8 mouse cellular contexts compared by ENCODE assay signal in genomic region chr12:77240372-77240771, GRCm38 (mm10). TPM values are rescaled to one million over a fixed set of nuclear protein-coding genes. Genes with fewer than 3 reads are reported as not detected.
DNase-seq lines count a peak whose midpoint lies in the region; ATAC-seq and TF ChIP-seq lines count a peak whose summit lies in the region.

No protein-coding gene starts in this region.

- TF ChIP-seq RAD21 in MEL (IDR thresholded peaks at IDR 0.05; ENCODE audit: low read depth, low read length), result no peak

- ATAC-seq in heart, embryonic 16.5 days (replicated peaks; ENCODE audit: extremely low read depth, insufficient read depth, low FRiP score), result no peak
- ATAC-seq in liver, postnatal 0 days, result no peak

- peak overlapping the region; percentile 22; the same call in 1 of the 2 replicates for H3K4me3 ChIP-seq in heart, embryonic 16.5 days (ENCODE audit: low read length)
- peak overlapping the region; percentile 58 to 66 for H3K4me3 ChIP-seq in MEL (ENCODE audit: control insufficient read depth in 1 of 2, insufficient read depth in 1 of 2, low read depth in 2 of 2, low read length in 2 of 2)
- H3K4me3 ChIP-seq in forebrain, embryonic 10.5 days, result peak overlapping the region; percentile 91
- peak overlapping the region; percentile 8; the same call in 1 of the 2 replicates for H3K4me3 ChIP-seq in liver, postnatal 0 days (ENCODE audit: low read depth, low read length)

- H3K9me3 ChIP-seq in heart, embryonic 16.5 days (replicated peaks; ENCODE audit: control insufficient read depth, low read length), result no peaks in the 10 kb centered on the region
- no peaks in the 10 kb centered on the region for H3K9me3 ChIP-seq in MEL (replicated peaks; ENCODE audit: insufficient read depth, low read length)
- no peaks in the 10 kb centered on the region for H3K9me3 ChIP-seq in forebrain, embryonic 10.5 days
- no peaks in the 10 kb centered on the region for H3K9me3 ChIP-seq in liver, postnatal 0 days (ENCODE audit: low read length)

- DNase-seq in heart, adult 11 months, result no peak
- DNase-seq in MEL (ENCODE audit: low read depth, low spot score), result peak; percentile 72
- no peak for DNase-seq in forebrain, embryonic 10.5 days (ENCODE audit: extremely low spot score, low spot score)
- DNase-seq in liver, postnatal 0 days, result no peak
- DNase-seq in yolk sac, embryonic 10.5 days (ENCODE audit: low spot score), result no peak
- DNase-seq in frontal cortex, adult 2 months (ENCODE audit: extremely low spot score in 1 of 2, low spot score in 1 of 2), result no peak
- DNase-seq in right cerebral cortex, postnatal 25 days, result no peak

- peaks cover 61% of the 10 kb centered on the region for H3K79me2 ChIP-seq in MEL (ENCODE audit: control insufficient read depth, insufficient read depth, low read length, poor library complexity)

- peak in 1 of 2 experiments; percentile 4; a peak in 1 of 4 replicates for TF ChIP-seq EP300 in MEL (IDR thresholded peaks at IDR 0.05; ENCODE audit: low read depth in 1 of 2, low read length in 2 of 2)
- TF ChIP-seq EP300 in liver, postnatal 0 days (IDR thresholded peaks at IDR 0.05; ENCODE audit: low read depth), result no peak

- no peak overlapping the region for H3K27ac ChIP-seq in heart, embryonic 16.5 days (ENCODE audit: low read length)
- H3K27ac ChIP-seq in MEL (ENCODE audit: control insufficient read depth, low read depth, low read length), result peak overlapping the region; percentile 74
- no peak overlapping the region for H3K27ac ChIP-seq in forebrain, embryonic 10.5 days
- no peak overlapping the region for H3K27ac ChIP-seq in liver, postnatal 0 days (ENCODE audit: low read depth)

- H3K9ac ChIP-seq in heart, embryonic 16.5 days (ENCODE audit: low read length), result no peak overlapping the region
- H3K9ac ChIP-seq in MEL (ENCODE audit: control insufficient read depth, low read depth, low read length, poor library complexity, severe bottlenecking), result peak overlapping the region; percentile 96
- no peak overlapping the region for H3K9ac ChIP-seq in liver, postnatal 0 days (replicated peaks)

- WGBS in heart, embryonic 16.5 days, result 45% methylated on average over 6 of the region's 6 CpGs
- WGBS in forebrain, embryonic 10.5 days, result 70% methylated on average over 6 of the region's 6 CpGs
- 23% methylated on average over 6 of the region's 6 CpGs for WGBS in liver, postnatal 0 days (ENCODE audit: insufficient replicate concordance)

- H3K27me3 ChIP-seq in heart, embryonic 16.5 days (ENCODE audit: control insufficient read depth, insufficient read depth, low read length), result no peaks in the 10 kb centered on the region
- no peaks in the 10 kb centered on the region for H3K27me3 ChIP-seq in MEL (ENCODE audit: control insufficient read depth in 1 of 2, insufficient read depth in 2 of 2, low read length in 2 of 2)
- H3K27me3 ChIP-seq in forebrain, embryonic 10.5 days (ENCODE audit: poor library complexity, severe bottlenecking), result no peaks in the 10 kb centered on the region
- H3K27me3 ChIP-seq in liver, postnatal 0 days (ENCODE audit: insufficient read depth, low read length), result no peaks in the 10 kb centered on the region

- TF ChIP-seq POLR2A in MEL (IDR thresholded peaks at IDR 0.05; ENCODE audit: control insufficient read depth in 1 of 2, insufficient read depth in 1 of 2, low read depth in 1 of 2, low read length in 2 of 2, poor library complexity in 1 of 2), result peak in 1 of 2 experiments; percentile 18; a peak in 1 of 4 replicates

- H3K4me2 ChIP-seq in heart, embryonic 16.5 days (ENCODE audit: low read depth, low read length), result peak overlapping the region; percentile 37
- peak overlapping the region; percentile 94 for H3K4me2 ChIP-seq in liver, postnatal 0 days (ENCODE audit: low read depth, low read length)

- no peak for TF ChIP-seq CTCF in MEL (IDR thresholded peaks at IDR 0.05 in 2 of 3, conservative IDR thresholded peaks at IDR 0.05 in 1 of 3; ENCODE audit: control insufficient read depth in 1 of 3, insufficient read depth in 1 of 3, low read depth in 2 of 3, low read length in 3 of 3, poor library complexity in 1 of 3, severe bottlenecking in 1 of 3)
- TF ChIP-seq CTCF in liver, postnatal 0 days (IDR thresholded peaks at IDR 0.05; ENCODE audit: low read depth), result no peak

- no peaks in the 10 kb centered on the region for H3K36me3 ChIP-seq in heart, embryonic 16.5 days (ENCODE audit: control insufficient read depth, insufficient read depth)
- peaks cover 0 to 45% of the 10 kb centered on the region in 2 experiments; a peak in 3 of 4 replicates for H3K36me3 ChIP-seq in MEL (ENCODE audit: control insufficient read depth in 1 of 2, insufficient read depth in 2 of 2, low read length in 2 of 2)
- no peaks in the 10 kb centered on the region for H3K36me3 ChIP-seq in forebrain, embryonic 10.5 days (replicated peaks)
- H3K36me3 ChIP-seq in liver, postnatal 0 days (replicated peaks; ENCODE audit: insufficient read depth, low read length), result no peaks in the 10 kb centered on the region

- H3K4me1 ChIP-seq in heart, embryonic 16.5 days (ENCODE audit: control insufficient read depth, insufficient read depth, low read length), result peaks cover 3% of the 10 kb centered on the region; the same call in 1 of the 2 replicates
- peaks cover 13 to 27% of the 10 kb centered on the region in 2 experiments for H3K4me1 ChIP-seq in MEL (ENCODE audit: control insufficient read depth in 1 of 2, insufficient read depth in 2 of 2, low read length in 2 of 2)
- H3K4me1 ChIP-seq in forebrain, embryonic 10.5 days, result peaks cover 21% of the 10 kb centered on the region
- H3K4me1 ChIP-seq in liver, postnatal 0 days (ENCODE audit: insufficient read depth), result 0 out of 2 replicates have a peak, but pooled peaks cover 5% of the 10 kb centered on the region

TF ChIP-seq in MEL, 35 proteins besides CTCF, POLR2A, EP300 and RAD21:
- TF ChIP-seq E2F4 (IDR thresholded peaks at IDR 0.05; ENCODE audit: borderline replicate concordance, low read depth, low read length) (no peak), GATA1 (IDR thresholded peaks at IDR 0.05; ENCODE audit: low read depth, low read length) (peak; percentile 9; the same call in 1 of the 2 replicates), MXI1 (IDR thresholded peaks at IDR 0.05; ENCODE audit: low read depth, low read length) (peak; percentile 70; the same call in 1 of the 2 replicates), MAFK (IDR thresholded peaks at IDR 0.05; ENCODE audit: borderline replicate concordance, low read depth, low read length) (no peak), SIN3A (IDR thresholded peaks at IDR 0.05; ENCODE audit: low read length) (peak; percentile 86), RCOR1 (IDR thresholded peaks at IDR 0.05; ENCODE audit: low read depth, low read length) (peak; percentile 40; the same call in 1 of the 2 replicates), BHLHE40 (IDR thresholded peaks at IDR 0.05; ENCODE audit: borderline replicate concordance, low read depth, low read length) (peak; percentile 96), POLR2AphosphoS2 (IDR thresholded peaks at IDR 0.05; ENCODE audit: low read length) (peak; percentile 52; the same call in 1 of the 2 replicates)

RNA-seq across cellular contexts. Expression of gene Fut8, which starts 2.4 kb away (rescaled TPM):
- polyA plus RNA-seq in heart, embryonic 16.5 days (2015; fragmentation: Nextera tagmentation; extraction: Ambion mirVana), result 16.3 and 19.6 TPM in 2 replicates
- total RNA-seq in MEL (2012; rRNA removed), result 61.3 and 82.5 TPM in 2 replicates
- polyA plus RNA-seq in MEL (2012; ENCODE audit: insufficient read depth in 1 of 2, insufficient read length in 2 of 2, low read depth in 1 of 2, low replicate concordance in 2 of 2, missing spikeins in 1 of 2), result 10 to 100 TPM; 73.7 to 90.0 TPM
- 29.3 and 30.3 TPM in 2 replicates for polyA plus RNA-seq in forebrain, embryonic 10.5 days (2016; fragmentation: Nextera tagmentation; extraction: Ambion mirVana)
- 8.2 and 8.6 TPM in 2 replicates for polyA plus RNA-seq in liver, postnatal 0 days (2015; fragmentation: Nextera tagmentation; extraction: Ambion mirVana)
- polyA plus RNA-seq in frontal cortex, adult 2 months (2012; rRNA removed), result 25.8 and 29.8 TPM in 2 replicates

Comparison
In these comparisons a context has a peak if more than half of its experiments do, and no peak if none do; other contexts are left out.
1. H3K4me3 ChIP-seq: peak in every context shown above with its lines; median percentile 91 in forebrain, embryonic 10.5 days; 62 in MEL; 22 in heart, embryonic 16.5 days; 8 in liver, postnatal 0 days.